Comparison of ENCODE assay signal across 14 mouse cellular contexts in the genomic region with DNA sequence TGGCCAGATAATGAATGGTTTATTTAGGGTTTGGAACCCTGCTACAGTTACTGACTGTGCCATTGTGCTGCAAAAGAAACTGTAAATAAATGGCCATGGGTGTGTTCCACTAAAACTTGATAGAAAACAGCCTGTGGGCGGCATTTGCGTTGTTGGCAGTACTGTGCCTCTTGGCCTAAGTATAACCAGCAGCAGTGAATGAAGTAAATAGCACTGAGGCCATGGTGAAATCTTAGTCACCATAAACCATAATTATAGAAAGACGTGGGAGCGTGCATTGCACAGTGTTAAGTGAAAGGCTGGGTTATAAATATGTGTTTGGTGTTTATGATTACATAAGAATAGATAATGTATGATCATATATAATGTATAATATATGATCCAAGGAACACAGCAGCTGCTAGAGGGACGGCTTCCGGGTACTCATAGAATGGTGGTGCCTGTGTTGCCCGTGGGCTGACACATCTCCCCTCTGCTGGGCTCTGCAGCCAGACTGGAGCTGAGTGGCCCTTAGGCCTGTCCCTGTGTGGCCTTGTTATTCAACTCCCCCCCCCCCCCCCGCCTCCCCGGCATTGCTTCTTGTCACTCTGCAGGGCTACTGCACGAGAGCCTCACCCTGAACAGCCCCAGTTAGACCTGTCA. TPM values are rescaled to one million over a fixed set of nuclear protein-coding genes. Genes with fewer than 3 reads are reported as not detected.
DNase-seq lines count a peak whose midpoint lies in the region; ATAC-seq lines count a peak whose summit lies in the region.
"Had no signal": no experiment of that assay in that cellular context is flagged by ENCODE, and none has a peak within 500 bp of the region (broad histone marks: within the 10 kb centered on the region; RNA-seq: fewer than 3 reads in every experiment).

No protein-coding gene starts in this region.

- no peak overlapping the region for H3K4me3 ChIP-seq in kidney, embryonic 16.5 days (ENCODE audit: low read length)
- H3K4me3 ChIP-seq in kidney, embryonic 14.5 days (ENCODE audit: low read length), result no peak overlapping the region
- H3K4me3 ChIP-seq: erythroblast, embryonic 14.5 days; heart, embryonic 15.5 days had no signal

- H3K4me1 ChIP-seq in kidney, embryonic 16.5 days (ENCODE audit: insufficient read depth, low read length), result peaks cover 11% of the 10 kb centered on the region; the same call in 1 of the 2 replicates
- no peaks in the 10 kb centered on the region for H3K4me1 ChIP-seq in kidney, embryonic 14.5 days (ENCODE audit: control insufficient read depth, insufficient read depth, low read length)

- 0 out of 2 replicates have a peak overlapping the region, but pooled peaks have one; percentile 4 for H3K9ac ChIP-seq in kidney, embryonic 16.5 days (replicated peaks; ENCODE audit: low read length)
- H3K9ac ChIP-seq in kidney, embryonic 14.5 days (ENCODE audit: low read depth, low read length), result no peak overlapping the region

- no peaks in the 10 kb centered on the region for H3K27me3 ChIP-seq in kidney, embryonic 16.5 days (ENCODE audit: insufficient read depth, low read length)
- H3K27me3 ChIP-seq in kidney, embryonic 14.5 days (ENCODE audit: control insufficient read depth, insufficient read depth, low read length), result no peaks in the 10 kb centered on the region
- H3K27me3 ChIP-seq: heart, embryonic 15.5 days had no signal

- no peak overlapping the region for H3K4me2 ChIP-seq in kidney, embryonic 16.5 days (replicated peaks; ENCODE audit: low read depth, low read length)
- H3K4me2 ChIP-seq in kidney, embryonic 14.5 days (replicated peaks; ENCODE audit: low read depth, low read length), result no peak overlapping the region

- peak; percentile 48 for DNase-seq in gastrocnemius, adult 18-20 months (ENCODE audit: low spot score)
- DNase-seq in gastrocnemius, postnatal 4 days (ENCODE audit: low spot score in 2 of 2), result no peak
- peak; percentile 75 for DNase-seq in right cerebral cortex, adult 18-20 months
- DNase-seq in right cerebral cortex, postnatal 14 days, result no peak
- DNase-seq in right cerebral cortex, postnatal 25 days, result peak; percentile 52
- no peak for DNase-seq in cerebellum, postnatal 14 days

- H3K36me3 ChIP-seq in kidney, embryonic 16.5 days (ENCODE audit: insufficient read depth, low read length), result no peaks in the 10 kb centered on the region
- H3K36me3 ChIP-seq in kidney, embryonic 14.5 days (ENCODE audit: control insufficient read depth, insufficient read depth, low read length), result no peaks in the 10 kb centered on the region
- H3K36me3 ChIP-seq: heart, embryonic 15.5 days had no signal

- no peak overlapping the region for H3K27ac ChIP-seq in kidney, embryonic 16.5 days (ENCODE audit: low read length)
- no peak overlapping the region for H3K27ac ChIP-seq in kidney, embryonic 14.5 days (ENCODE audit: low read depth, low read length)
- H3K27ac ChIP-seq: heart, embryonic 15.5 days had no signal

- 63% methylated on average over 10 of the region's 10 CpGs for WGBS in kidney, embryonic 16.5 days
- 62% methylated on average over 10 of the region's 10 CpGs for WGBS in kidney, embryonic 14.5 days

- no peaks in the 10 kb centered on the region for H3K9me3 ChIP-seq in kidney, embryonic 16.5 days (ENCODE audit: low read length)
- no peaks in the 10 kb centered on the region for H3K9me3 ChIP-seq in kidney, embryonic 14.5 days (ENCODE audit: control insufficient read depth, low read length)
- H3K9me3 ChIP-seq: heart, embryonic 15.5 days had no signal

- ATAC-seq in kidney, embryonic 16.5 days (ENCODE audit: low FRiP score, low TSS enrichment), result peak; percentile 21; the same call in 1 of the 2 replicates
- no peak for ATAC-seq in kidney, embryonic 14.5 days (ENCODE audit: low FRiP score, low TSS enrichment)
- ATAC-seq: activated CD4-positive, CD25-positive, alpha-beta regulatory T cell, adult 4 months had no signal

RNA-seq across cellular contexts. Expression of a gene that starts 17.5 kb away (rescaled TPM):
- total RNA-seq in gastrocnemius, adult 18-20 months (2021), result 10 to 100 TPM; 18.8 to 43.0 TPM
- 10 to 100 TPM; 17.2 to 21.4 TPM for total RNA-seq in gastrocnemius, postnatal 4 days (2021)
- polyA plus RNA-seq in kidney, embryonic 16.5 days (2015; fragmentation: Nextera tagmentation; extraction: Ambion mirVana), result 10.4 and 10.9 TPM in 2 replicates
- 6.4 and 10.1 TPM in 2 replicates for polyA plus RNA-seq in kidney, embryonic 14.5 days (2014; fragmentation: Nextera tagmentation; extraction: Ambion mirVana)

RNA-seq across cellular contexts. Expression of a gene that starts 23.3 kb away (rescaled TPM):
- under 1 TPM; 0.27 to 0.90 TPM for total RNA-seq in gastrocnemius, adult 18-20 months (2021)
- 1 to 10 TPM; 2.9 to 3.8 TPM for total RNA-seq in gastrocnemius, postnatal 4 days (2021)
- 0.31 TPM in 1 of 2 replicates, not detected in the other for polyA plus RNA-seq in kidney, embryonic 16.5 days (2015; fragmentation: Nextera tagmentation; extraction: Ambion mirVana)
- polyA plus RNA-seq in kidney, embryonic 14.5 days (2014; fragmentation: Nextera tagmentation; extraction: Ambion mirVana), result 0.24 TPM in 1 of 2 replicates, not detected in the other
- total RNA-seq: common myeloid progenitor, adult 5-6 weeks; midbrain, postnatal 0 days had no signal
- polyA plus RNA-seq: activated CD4-positive, CD25-positive, alpha-beta regulatory T cell, adult 4 months; erythroblast, embryonic 14.5 days; heart, embryonic 15.5 days; lung, embryonic 16.5 days; midbrain, postnatal 0 days had no signal

RNA-seq across cellular contexts. Expression of a gene that starts 29.2 kb away (rescaled TPM):
- 10 to 100 TPM in 1 of 2 experiments, 1 to 10 TPM in 1; 9.8 to 15.5 TPM for total RNA-seq in gastrocnemius, adult 18-20 months (2021)
- 10 to 100 TPM; 50.6 to 54.3 TPM for total RNA-seq in gastrocnemius, postnatal 4 days (2021)
- polyA plus RNA-seq in kidney, embryonic 16.5 days (2015; fragmentation: Nextera tagmentation; extraction: Ambion mirVana), result 104 and 110 TPM in 2 replicates
- polyA plus RNA-seq in kidney, embryonic 14.5 days (2014; fragmentation: Nextera tagmentation; extraction: Ambion mirVana), result 58.0 and 65.7 TPM in 2 replicates

RNA-seq across cellular contexts. Expression of a gene that starts 50.4 kb away (rescaled TPM):
- total RNA-seq in gastrocnemius, adult 18-20 months (2021), result 10 to 100 TPM; 13.1 to 17.2 TPM
- total RNA-seq in gastrocnemius, postnatal 4 days (2021), result 10 to 100 TPM; 10.3 to 12.0 TPM
- polyA plus RNA-seq in kidney, embryonic 16.5 days (2015; fragmentation: Nextera tagmentation; extraction: Ambion mirVana), result 13.6 and 16.6 TPM in 2 replicates
- 12.6 and 13.3 TPM in 2 replicates for polyA plus RNA-seq in kidney, embryonic 14.5 days (2014; fragmentation: Nextera tagmentation; extraction: Ambion mirVana)

RNA-seq across cellular contexts. Expression of a gene that starts 55.7 kb away (rescaled TPM):
- 1 to 10 TPM; 2.2 to 3.5 TPM for total RNA-seq in gastrocnemius, adult 18-20 months (2021)
- 10 to 100 TPM; 16.0 to 16.4 TPM for total RNA-seq in gastrocnemius, postnatal 4 days (2021)
- polyA plus RNA-seq in kidney, embryonic 16.5 days (2015; fragmentation: Nextera tagmentation; extraction: Ambion mirVana), result 2.9 and 3.9 TPM in 2 replicates
- polyA plus RNA-seq in kidney, embryonic 14.5 days (2014; fragmentation: Nextera tagmentation; extraction: Ambion mirVana), result 3.5 and 5.4 TPM in 2 replicates
- polyA plus RNA-seq: activated CD4-positive, CD25-positive, alpha-beta regulatory T cell, adult 4 months had no signal

Comparison
In these comparisons a context has a peak if more than half of its experiments do, and no peak if none do; other contexts are left out.
1. DNase-seq: peak in gastrocnemius, adult 18-20 months (single experiment), right cerebral cortex, adult 18-20 months (single experiment) and right cerebral cortex, postnatal 25 days (single experiment); none in gastrocnemius, postnatal 4 days (0 of 2), right cerebral cortex, postnatal 14 days (single experiment) and cerebellum, postnatal 14 days (0 of 2).